Mouse (Mus musculus): ENCODE results near the gene Hs2st1. TPM values are rescaled to one million over a fixed set of nuclear protein-coding genes. Genes with fewer than 3 reads are reported as not detected.

The Hs2st1 gene
- polyA plus RNA-seq, 1 experiment, result 7.8 TPM

GRCm38 (mm10) chr3:144589189-144589890 is 19.4 kb upstream of the Hs2st1 start:
- 91% methylated on average over 8 of the region's 8 CpGs for WGBS
- Histone ChIP-seq H3K27me3 (ENCODE audit: control insufficient read depth, insufficient read depth, low read length) (no peaks in the 10 kb centered on the region), H3K36me3 (ENCODE audit: control insufficient read depth, insufficient read depth, low read length) (peaks cover 10% of the 10 kb centered on the region), H3K4me3 (ENCODE audit: control insufficient read depth, insufficient read depth, low read length) (no peak overlapping the region), H3K4me1 (replicated peaks; ENCODE audit: control insufficient read depth, insufficient read depth, low read length) (0 out of 2 replicates have a peak, but pooled peaks cover 2% of the 10 kb centered on the region), H3K27ac (ENCODE audit: control insufficient read depth, insufficient read depth, low read length) (no peak overlapping the region)
- TF ChIP-seq POLR2A (IDR thresholded peaks at IDR 0.05; ENCODE audit: control insufficient read depth, extremely low read depth, insufficient read depth, low read length, poor library complexity) (no peak), CTCF (IDR thresholded peaks at IDR 0.05; ENCODE audit: borderline replicate concordance, control insufficient read depth, extremely low read depth, insufficient read depth, low read length, poor library complexity) (no peak)
- DNase-seq, result no peak

DNA sequence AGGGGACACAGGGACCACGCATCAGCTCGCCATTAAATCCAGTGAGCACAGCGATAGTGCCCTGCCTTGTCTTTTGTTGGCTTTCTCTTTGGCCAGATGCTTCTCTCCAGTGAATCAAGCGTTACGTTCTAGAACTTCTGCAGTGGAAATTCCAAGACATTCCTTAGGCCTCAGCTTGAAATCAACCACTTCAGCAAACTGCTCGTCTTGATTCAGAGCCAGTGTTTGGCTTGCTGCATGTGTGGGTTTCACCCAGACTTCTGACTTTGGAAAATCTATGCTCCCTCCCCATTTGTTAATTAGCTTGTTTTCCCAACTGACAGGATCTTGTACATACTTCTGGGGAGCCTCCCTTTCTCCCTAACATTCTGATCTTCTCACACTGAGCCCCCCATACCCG is 16.8 kb upstream of the Hs2st1 start:
- no peaks in the 10 kb centered on the region for H3K27me3 ChIP-seq (ENCODE audit: control insufficient read depth, insufficient read depth, low read length)
- H3K4me1 ChIP-seq (replicated peaks; ENCODE audit: control insufficient read depth, insufficient read depth, low read length), result 0 out of 2 replicates have a peak, but pooled peaks cover 2% of the 10 kb centered on the region
- H3K27ac ChIP-seq (ENCODE audit: control insufficient read depth, insufficient read depth, low read length), result no peak overlapping the region
- no peak for DNase-seq
- H3K36me3 ChIP-seq (ENCODE audit: control insufficient read depth, insufficient read depth, low read length), result peaks cover 14% of the 10 kb centered on the region
- TF ChIP-seq POLR2A (IDR thresholded peaks at IDR 0.05; ENCODE audit: control insufficient read depth, extremely low read depth, insufficient read depth, low read length, poor library complexity), result no peak
- WGBS, result 96% methylated on average over 7 of the region's 7 CpGs
- H3K4me3 ChIP-seq (ENCODE audit: control insufficient read depth, insufficient read depth, low read length), result no peak overlapping the region

DNA sequence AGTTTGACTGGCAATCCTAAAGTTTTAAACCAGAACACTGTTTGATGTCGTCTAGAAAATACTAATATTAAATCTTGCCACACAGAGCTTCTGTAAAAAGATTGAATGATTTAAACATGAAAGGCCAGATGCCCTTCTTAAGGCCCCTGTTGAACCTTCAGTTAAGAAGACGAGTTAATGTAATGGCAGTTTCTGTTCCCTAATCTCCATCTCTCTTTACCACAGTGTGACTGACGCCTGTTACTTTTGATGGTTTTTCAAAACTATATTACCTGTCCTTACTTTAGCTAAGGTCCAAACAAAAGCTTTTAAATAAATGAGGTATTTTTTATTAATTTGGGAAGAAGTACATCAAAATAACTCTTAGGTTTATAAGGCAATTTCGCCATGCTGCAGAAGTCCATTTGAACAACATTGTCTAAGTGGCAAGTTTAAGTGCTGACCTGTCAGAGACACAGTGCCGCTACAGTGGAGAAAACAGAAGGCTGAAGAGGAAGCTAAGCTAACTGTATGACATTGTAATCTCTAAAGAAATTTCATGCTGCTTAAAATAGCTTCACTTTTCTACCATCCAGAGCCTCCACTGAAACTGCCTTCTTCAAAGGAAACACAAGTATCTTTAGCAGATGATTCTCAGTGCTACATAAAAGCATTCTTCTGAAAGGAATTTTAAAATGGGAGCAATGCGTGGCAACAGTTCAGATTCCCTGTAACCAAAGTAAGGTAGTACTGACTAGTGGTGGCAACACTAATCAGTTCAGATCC is 15.0 kb upstream of the Hs2st1 start:
- 83% methylated on average over 6 of the region's 6 CpGs for WGBS
- H3K27me3 ChIP-seq (ENCODE audit: control insufficient read depth, insufficient read depth, low read length), result no peaks in the 10 kb centered on the region
- H3K36me3 ChIP-seq (ENCODE audit: control insufficient read depth, insufficient read depth, low read length), result peaks cover 9% of the 10 kb centered on the region
- H3K4me3 ChIP-seq (ENCODE audit: control insufficient read depth, insufficient read depth, low read length), result no peak overlapping the region
- DNase-seq, result no peak
- H3K4me1 ChIP-seq (replicated peaks; ENCODE audit: control insufficient read depth, insufficient read depth, low read length), result peaks cover 4% of the 10 kb centered on the region; the same call in 1 of the 2 replicates
- no peak for TF ChIP-seq CTCF (IDR thresholded peaks at IDR 0.05; ENCODE audit: borderline replicate concordance, control insufficient read depth, extremely low read depth, insufficient read depth, low read length, poor library complexity)
- no peak for TF ChIP-seq POLR2A (IDR thresholded peaks at IDR 0.05; ENCODE audit: control insufficient read depth, extremely low read depth, insufficient read depth, low read length, poor library complexity)
- H3K27ac ChIP-seq (ENCODE audit: control insufficient read depth, insufficient read depth, low read length), result no peak overlapping the region

DNA sequence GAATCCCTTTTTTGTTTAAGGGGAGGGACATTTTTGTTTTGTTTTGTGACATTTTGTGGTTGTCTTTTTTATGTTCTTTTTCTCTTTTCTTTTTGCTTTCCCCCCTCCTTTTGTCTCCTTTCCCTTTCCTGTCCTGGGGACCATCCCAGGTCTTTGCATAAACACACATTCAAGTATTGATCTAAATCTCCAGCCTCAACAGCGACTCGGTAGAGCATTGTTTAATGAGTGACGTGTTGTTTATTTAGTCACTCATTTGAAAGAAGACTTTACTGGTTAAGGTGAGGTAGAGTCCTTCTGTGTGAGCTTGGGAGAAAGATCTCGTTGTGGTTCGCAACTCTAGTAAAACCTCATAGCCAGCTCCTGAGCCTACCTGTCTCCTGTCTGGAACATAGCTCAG is 13.8 kb upstream of the Hs2st1 start:
- Histone ChIP-seq H3K4me1 (replicated peaks; ENCODE audit: control insufficient read depth, insufficient read depth, low read length) (peaks cover 2% of the 10 kb centered on the region; the same call in 1 of the 2 replicates), H3K36me3 (ENCODE audit: control insufficient read depth, insufficient read depth, low read length) (peaks cover 17% of the 10 kb centered on the region), H3K27ac (ENCODE audit: control insufficient read depth, insufficient read depth, low read length) (no peak overlapping the region), H3K4me3 (ENCODE audit: control insufficient read depth, insufficient read depth, low read length) (no peak overlapping the region), H3K27me3 (ENCODE audit: control insufficient read depth, insufficient read depth, low read length) (no peaks in the 10 kb centered on the region)
- 96% methylated on average over 5 of the region's 5 CpGs for WGBS
- no peak for TF ChIP-seq POLR2A (IDR thresholded peaks at IDR 0.05; ENCODE audit: control insufficient read depth, extremely low read depth, insufficient read depth, low read length, poor library complexity)
- TF ChIP-seq CTCF (IDR thresholded peaks at IDR 0.05; ENCODE audit: borderline replicate concordance, control insufficient read depth, extremely low read depth, insufficient read depth, low read length, poor library complexity), result no peak
- DNase-seq, result no peak

GRCm38 (mm10) chr3:144582306-144582705 is 12.3 kb upstream of the Hs2st1 start:
- no peak for DNase-seq
- Histone ChIP-seq H3K36me3 (ENCODE audit: control insufficient read depth, insufficient read depth, low read length) (peaks cover 31% of the 10 kb centered on the region), H3K4me3 (ENCODE audit: control insufficient read depth, insufficient read depth, low read length) (no peak overlapping the region), H3K27me3 (ENCODE audit: control insufficient read depth, insufficient read depth, low read length) (no peaks in the 10 kb centered on the region), H3K27ac (ENCODE audit: control insufficient read depth, insufficient read depth, low read length) (no peak overlapping the region), H3K4me1 (replicated peaks; ENCODE audit: control insufficient read depth, insufficient read depth, low read length) (peaks cover 2% of the 10 kb centered on the region; the same call in 1 of the 2 replicates)
- WGBS, result 92% methylated on average over 4 of the region's 4 CpGs
- TF ChIP-seq POLR2A (IDR thresholded peaks at IDR 0.05; ENCODE audit: control insufficient read depth, extremely low read depth, insufficient read depth, low read length, poor library complexity), result no peak
- TF ChIP-seq CTCF (IDR thresholded peaks at IDR 0.05; ENCODE audit: borderline replicate concordance, control insufficient read depth, extremely low read depth, insufficient read depth, low read length, poor library complexity), result no peak

GRCm38 (mm10) chr3:144581842-144582241 is 11.9 kb upstream of the Hs2st1 start:
- no peak overlapping the region for H3K4me3 ChIP-seq (ENCODE audit: control insufficient read depth, insufficient read depth, low read length)
- TF ChIP-seq POLR2A (IDR thresholded peaks at IDR 0.05; ENCODE audit: control insufficient read depth, extremely low read depth, insufficient read depth, low read length, poor library complexity), result no peak
- no peak for TF ChIP-seq CTCF (IDR thresholded peaks at IDR 0.05; ENCODE audit: borderline replicate concordance, control insufficient read depth, extremely low read depth, insufficient read depth, low read length, poor library complexity)
- H3K4me1 ChIP-seq (replicated peaks; ENCODE audit: control insufficient read depth, insufficient read depth, low read length), result peaks cover 2% of the 10 kb centered on the region; the same call in 1 of the 2 replicates
- H3K36me3 ChIP-seq (ENCODE audit: control insufficient read depth, insufficient read depth, low read length), result peaks cover 31% of the 10 kb centered on the region
- no peak for DNase-seq
- no peak overlapping the region for H3K27ac ChIP-seq (ENCODE audit: control insufficient read depth, insufficient read depth, low read length)
- no peaks in the 10 kb centered on the region for H3K27me3 ChIP-seq (ENCODE audit: control insufficient read depth, insufficient read depth, low read length)
- 64% methylated on average over 3 of the region's 3 CpGs for WGBS
